Mouse (Mus musculus) liver, adult (tissue): ENCODE results near the gene Slc8a2.

Experiments used
- GATA4 ChIP-seq: IDR thresholded peaks from 2 replicates; pipeline ENCODE4 v1.6.1; 2014; ENCODE audit warnings: mild to moderate bottlenecking, low read length; ENCODE audit not compliant: insufficient replicate concordance

Gene Slc8a2

DNA sequence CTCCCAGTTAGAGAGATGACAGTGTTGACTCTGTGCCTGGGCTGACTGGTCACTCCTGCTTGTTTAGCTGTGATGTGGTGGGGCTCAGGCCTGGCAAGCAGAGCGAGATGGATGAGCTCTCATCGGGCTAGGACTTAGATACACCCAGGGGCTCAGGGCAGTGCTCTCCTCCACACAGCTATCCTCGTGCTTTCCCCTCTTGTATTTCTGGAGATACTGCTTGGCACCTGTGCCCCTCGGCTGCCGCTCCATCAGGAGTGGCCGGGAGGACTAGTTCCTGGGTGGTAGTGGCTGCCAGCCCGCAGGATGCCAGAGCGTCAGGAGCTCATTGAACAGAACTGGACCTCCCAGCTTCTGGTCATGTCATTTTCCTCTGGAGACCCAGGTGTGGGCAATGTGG, 19.5 kb upstream of the Slc8a2 start:
- no peak for TF ChIP-seq GATA4

DNA sequence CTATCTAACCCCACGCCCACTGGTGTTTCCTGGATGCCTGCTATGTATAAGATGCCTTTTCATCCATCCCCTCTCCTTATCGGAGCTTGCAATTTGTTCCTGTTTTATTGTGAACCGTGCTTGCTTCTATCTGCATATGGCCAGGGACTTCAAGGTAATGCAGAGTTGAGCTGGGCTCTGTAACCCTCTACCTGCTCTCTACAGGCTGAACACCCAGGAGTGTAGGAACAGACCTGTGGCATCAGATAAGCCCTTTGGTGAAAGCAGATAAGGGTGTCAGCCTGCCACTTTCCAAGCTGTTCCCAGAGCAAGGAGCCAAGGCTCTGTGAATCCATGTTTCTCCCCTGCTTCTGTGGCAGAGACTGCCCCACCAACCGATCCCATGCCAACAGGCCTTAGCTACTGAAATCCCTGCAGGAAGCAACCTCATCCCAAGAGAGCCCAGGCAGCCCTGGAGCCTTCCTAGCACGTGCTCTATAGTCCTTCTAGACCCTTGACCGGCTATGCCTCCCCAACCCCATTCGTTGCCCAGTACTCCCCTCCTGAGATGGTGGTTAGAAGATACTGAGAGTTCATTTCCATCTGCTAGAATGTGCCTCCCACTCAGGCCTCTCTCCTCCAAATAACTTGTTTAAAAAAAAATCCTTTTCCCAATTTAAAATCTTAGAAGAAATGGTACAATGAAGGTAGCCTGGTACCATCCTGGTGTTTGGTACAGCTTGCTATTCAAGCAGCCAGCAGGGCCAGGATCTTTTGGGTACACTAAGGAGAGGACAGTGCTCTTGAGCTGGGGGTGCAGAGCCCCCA, 18.1 kb upstream of the Slc8a2 start:
- no peak for TF ChIP-seq GATA4

DNA sequence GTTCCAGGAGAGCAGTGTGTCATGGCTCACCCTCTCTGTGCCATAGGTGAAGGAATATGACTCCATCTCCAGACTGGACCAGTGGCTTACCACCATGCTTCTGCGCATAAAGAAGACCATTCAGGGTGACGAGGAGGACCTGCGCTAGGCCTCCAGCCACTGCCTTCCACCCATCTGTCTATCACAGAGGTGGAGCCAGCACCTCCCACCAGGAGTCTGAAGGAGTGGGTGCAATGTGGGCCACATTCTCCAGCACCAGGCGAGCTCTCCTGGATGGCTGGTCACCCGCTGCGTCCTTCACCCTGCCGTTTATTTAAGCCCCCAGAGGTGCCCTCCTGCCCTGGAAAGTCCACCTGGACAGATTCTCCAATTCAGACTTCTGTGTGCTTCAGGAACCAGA, 13.2 kb upstream of the Slc8a2 start:
- no peak for TF ChIP-seq GATA4

DNA sequence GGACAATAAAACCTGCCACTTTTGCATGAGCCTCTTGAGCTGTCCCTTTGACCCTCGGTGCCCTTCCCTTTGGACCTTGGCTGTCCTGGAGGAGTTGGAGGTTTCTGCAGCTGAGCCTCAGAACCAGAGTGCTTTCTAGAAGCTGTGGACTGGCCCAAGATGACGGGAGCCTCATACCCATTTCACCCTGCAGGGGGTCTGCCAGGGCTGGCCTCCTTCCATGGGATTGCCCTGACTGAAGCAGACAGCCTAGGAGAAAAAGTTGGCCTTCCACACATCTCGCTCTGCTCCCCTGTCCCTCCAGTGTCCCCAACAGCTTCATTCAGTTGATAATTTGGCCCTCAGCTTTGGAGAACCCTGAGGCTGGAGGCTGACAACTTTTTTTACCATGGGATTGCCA, 12.5 kb upstream of the Slc8a2 start:
- no peak for TF ChIP-seq GATA4

DNA sequence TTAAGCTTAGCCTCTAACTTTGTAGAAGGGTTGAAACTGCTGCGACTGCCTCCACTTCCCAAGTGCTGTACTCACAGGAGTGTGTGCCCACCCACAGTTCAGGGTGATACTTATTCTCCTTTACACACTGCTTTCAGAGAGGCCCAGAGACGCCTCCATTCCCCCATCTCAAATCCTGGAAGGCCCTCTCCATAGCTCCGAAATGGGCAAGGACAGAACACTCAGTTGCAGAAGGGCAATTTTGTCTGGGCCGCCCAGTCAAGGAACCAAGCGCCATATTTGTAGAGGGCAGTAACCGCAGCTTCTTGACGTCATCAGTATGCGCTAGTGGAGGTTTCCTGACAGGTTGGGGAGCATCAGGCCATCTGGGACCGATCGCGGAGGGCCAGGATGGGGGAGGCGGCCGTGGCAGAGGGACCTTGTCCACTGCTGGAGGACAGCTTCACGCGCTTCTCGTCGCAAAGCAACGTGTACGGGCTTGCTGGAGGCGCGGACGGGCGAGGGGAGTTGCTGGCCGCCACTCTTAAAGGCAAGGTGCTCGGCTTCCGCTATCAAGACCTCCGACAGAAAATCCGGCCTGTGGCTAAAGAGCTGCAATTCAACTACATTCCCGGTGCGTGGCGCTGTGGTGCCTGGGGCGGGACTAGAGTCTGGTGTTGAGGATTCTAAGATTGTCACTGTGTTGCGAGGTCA, 9.9 kb upstream of the Slc8a2 start, which contains the start of gene Kptn:
TSS of gene Kptn (plus strand) at position 327 of the 693 bp plus-strand sequence.
- 0 out of 2 replicates have a peak, but pooled peaks have one; percentile 21 for TF ChIP-seq GATA4

DNA sequence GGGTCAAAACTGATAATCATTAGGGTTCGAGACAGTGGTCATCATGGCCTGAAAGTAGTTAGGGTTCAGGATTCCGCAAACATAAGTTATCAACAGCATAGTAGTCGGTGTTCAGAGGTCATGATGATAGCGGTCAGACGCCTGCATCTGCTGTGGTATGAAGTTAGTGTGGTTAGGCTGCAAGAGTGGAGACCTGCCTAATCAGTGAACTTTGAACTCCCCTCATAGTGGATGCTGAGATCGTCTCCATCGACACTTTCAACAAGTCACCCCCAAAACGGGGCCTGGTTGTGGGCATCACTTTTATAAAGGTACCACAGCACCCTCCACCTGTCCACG, 9.4 kb upstream of the Slc8a2 start:
- TF ChIP-seq GATA4: no peak

DNA sequence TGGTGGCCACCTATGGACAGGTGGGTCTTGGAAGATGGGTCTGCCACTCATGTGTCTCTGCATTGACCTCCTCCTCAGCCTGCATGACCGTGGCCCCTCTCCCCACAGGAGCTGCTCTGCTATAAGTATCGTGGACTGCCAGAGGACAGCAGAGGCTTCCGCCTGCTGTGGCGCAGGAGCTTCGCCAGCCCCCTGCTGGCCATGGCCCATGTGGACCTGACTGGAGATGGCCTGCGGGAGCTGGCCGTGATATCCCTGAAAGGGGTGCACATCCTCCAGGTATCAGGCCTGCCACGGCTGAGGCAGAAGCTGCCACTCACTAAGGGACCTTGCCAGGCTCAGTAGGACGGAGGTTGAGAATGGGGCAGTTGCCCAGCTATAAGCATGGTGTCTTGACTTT, 3.8 kb upstream of the Slc8a2 start:
- TF ChIP-seq GATA4: no peak

DNA sequence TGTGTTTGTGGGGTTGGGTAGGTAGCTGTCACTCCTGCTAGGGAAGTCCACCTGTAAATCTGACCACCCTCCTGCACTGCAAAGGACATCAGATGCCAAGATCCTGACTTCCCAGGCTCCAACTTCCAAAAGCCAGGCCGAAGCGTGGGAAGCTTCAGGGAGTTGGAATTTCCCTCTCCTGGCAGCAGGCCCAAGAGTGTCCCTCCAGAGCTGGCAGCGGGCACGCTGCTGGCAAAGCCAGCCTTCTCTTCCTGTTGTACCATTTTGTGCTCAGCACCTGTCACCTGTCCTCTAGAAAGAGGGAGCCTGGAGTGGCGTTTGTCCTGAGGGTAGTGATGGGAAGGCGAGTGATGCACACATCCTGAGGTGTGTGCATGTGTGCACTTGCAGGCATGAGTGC, 1.3 kb upstream of the Slc8a2 start:
- no peak for TF ChIP-seq GATA4

DNA sequence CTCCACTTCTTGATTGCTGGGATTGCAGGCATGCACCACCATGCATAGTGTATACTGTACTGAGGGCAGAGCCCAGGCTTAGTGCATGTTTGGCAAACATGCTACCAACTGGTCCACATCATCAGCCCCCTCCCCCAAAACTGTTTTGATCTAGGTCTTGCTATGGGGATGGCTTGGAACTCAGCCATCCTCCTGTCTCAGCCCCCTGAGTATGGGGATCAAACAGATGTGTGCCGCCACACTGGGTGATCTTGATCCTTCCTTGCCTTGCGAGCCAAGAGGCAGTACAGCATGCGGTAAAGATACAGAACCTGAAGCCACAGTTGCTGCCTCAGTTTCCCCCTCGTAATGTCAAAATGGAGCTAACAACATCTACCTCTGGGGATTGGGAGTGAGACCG, 727 bp upstream of the Slc8a2 start:
- no peak for TF ChIP-seq GATA4

DNA sequence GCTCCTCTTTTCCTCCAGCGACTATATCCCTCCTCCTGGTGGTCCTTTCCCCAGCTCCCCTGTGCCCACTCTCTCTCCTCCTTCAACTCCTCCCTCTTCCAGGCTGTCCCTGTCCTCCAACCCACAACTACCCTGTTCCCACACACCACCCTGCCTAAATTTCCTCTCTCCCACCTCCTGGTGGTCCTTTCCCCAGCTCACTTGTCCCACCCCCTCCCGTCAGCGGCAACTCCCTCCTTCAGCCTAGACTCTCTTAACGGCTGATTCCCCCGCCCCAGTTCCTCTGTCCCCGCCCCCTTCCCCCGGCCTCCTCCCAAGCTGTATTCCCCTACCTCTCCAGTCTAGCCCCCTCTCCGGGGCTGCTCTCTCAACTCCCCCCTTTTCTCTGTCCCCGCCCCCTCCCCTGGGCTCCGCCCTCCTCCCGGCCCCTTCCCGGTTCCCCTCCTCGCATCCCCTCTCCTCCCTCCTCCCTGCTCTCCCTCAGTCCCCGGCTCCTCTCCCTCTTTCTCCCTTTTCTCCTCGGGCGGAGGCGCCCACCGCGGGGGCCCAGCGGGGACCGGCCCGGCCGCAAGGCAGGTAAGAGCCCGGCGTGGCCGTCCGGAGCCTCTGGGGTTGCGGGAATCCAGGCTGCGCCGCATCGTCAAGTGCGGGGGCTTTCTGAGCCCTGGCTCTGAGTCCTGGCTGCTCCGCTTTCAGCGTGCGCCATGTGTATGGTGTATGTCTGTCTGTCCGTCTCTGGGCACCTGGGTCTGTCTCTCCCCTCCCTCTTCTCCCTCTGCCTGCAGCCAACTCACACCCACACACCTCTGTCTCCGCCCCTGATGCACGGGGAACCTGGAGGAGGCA, 443 bp downstream of the Slc8a2 start:
- TF ChIP-seq GATA4: no peak

DNA sequence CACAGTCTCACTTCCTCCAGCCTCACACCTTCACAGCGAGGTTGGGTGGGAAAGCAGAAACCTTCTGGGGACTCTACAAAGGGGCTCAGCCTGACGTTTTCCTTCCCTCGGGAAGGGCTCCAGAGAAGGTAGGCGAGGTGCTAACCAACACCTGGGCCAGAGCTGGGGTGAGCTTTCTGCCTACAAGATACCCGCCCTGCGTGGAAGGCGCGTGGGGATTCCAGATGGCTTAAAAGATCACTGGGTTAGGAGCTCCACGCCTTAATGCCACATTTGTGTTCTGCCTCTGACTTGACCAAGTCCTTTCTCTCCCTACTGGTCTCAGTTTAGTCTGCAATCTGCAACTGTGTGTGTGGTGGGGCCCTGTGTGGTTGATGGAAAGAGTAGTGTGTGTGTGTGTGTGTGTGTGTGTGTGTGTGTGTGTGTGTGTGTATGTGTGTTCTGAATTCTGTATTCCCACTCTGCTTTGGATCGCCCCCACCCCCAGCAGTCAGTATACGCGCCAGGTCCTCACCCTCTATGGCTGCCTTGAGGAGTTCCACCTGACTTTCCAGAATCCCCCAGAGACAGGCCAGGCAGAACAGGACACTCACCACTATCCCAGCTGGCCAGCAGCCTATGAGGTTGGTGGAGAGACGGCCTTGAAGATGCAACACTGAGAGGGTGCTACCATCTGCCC, 1.5 kb downstream of the Slc8a2 start:
- TF ChIP-seq GATA4: no peak

DNA sequence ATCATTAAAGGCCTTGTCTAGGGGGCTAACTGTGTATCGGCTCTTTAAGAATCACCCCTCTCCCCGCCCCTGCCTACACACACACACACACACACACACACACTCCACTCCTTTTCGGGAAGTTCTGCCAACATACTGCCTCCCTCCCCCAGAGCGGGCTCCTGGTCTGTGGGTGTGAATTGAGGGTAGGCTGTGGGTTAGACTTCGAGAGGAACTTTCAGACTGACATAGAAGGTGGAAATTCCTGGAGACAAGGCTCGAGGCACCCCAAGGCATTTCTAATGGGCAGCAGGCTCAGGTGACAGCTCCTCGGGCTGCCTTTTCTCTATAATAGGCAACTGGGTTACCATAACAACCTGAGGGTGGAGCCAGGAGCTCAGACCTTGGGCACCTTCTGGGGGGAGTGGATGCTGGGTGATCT, 2.5 kb downstream of the Slc8a2 start:
- TF ChIP-seq GATA4: no peak

DNA sequence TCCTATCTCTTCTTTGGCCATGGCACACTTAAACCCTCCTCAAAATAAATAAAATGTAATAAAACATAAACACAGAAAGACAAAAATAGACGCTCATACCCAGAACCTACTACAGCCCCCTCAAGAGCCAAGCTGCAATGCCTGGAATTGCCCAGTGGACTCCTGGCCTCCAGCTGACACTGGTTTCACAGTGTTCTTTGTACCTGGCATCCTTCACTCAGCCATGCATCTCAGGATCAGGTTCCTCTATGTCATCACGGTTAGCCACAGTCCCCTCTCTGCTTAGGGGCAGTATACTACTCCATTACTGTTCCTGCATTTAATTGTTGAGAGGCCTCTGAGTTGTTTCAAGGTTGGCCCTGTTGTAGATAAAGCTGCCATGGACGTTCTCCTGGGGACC, 3.3 kb downstream of the Slc8a2 start:
- no peak for TF ChIP-seq GATA4

DNA sequence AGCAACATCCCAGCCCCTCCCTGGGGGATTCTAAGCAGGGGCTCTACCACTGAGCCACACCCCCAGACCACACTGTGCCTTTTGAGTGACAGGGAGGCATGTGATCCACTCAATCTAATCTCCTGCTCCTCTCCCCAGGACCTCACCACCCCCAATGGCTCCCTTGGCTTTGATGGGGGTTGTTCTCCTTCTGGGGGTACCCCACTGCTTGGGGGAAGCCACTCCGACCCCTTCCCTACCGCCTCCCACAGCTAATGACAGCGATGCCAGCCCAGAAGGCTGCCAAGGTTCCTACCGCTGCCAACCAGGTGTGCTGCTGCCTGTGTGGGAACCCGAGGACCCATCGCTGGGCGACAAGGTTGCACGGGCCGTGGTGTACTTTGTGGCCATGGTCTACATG, 4.1 kb downstream of the Slc8a2 start:
- TF ChIP-seq GATA4: no peak

DNA sequence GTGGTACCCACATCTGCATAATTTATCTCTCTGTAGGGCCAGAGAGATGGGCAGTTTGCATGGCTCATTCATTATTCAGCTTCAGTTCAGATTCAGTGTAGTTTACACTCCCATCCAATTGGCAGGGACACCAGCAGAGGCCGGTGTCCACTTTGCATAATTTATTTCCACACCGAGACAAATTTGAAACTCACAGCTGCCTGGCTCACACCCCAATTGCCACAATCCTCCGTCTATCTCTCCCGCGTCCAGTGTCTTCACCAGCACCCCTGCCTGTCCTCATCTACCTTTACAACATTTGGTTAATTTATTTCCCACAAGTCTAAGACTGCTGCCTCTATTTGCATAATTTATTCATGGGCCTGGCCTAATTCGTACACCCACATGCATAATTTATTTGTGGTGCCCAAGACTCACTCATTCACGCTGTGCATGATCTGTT, 5.3 kb downstream of the Slc8a2 start:
- no peak for TF ChIP-seq GATA4
